Mouse (Mus musculus): ENCODE data around the gene Tmcc3. TPM values are rescaled to one million over a fixed set of nuclear protein-coding genes. Genes with fewer than 3 reads are reported as not detected.

Gene Tmcc3
- polyA plus RNA-seq, 1 experiment = not detected

DNA sequence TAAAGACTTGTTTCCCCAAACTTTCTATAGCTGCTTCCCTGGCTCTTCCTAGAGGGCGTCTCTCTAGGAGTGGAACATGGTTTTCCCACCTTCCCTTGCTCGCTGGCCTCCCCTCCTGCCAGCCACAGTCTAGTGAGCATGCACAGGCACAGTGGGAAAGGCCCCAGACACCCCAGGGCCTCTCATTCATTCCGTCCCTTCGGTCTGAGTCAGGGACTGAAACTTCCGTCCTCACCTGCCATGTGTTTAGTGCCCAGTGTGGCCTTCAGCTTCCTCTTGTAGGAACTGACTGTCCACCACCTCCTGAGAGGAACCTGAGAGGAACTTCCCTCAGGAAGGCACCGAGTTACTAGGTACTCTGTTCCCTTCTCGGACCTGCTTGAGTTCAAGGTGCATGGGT is 257.1 kb downstream of the Tmcc3 start:
- TF ChIP-seq POLR2A (IDR thresholded peaks at IDR 0.05; ENCODE audit: insufficient read depth, low read depth, low read length) (no peak), CTCF (IDR thresholded peaks at IDR 0.05; ENCODE audit: insufficient read depth, low read depth, low read length) (no peak)
- Histone ChIP-seq H3K27ac (ENCODE audit: insufficient read depth, low read depth, low read length) (no peak overlapping the region), H3K4me3 (ENCODE audit: insufficient read depth, low read depth, low read length) (no peak overlapping the region), H3K4me1 (ENCODE audit: control insufficient read depth, insufficient read depth, low read length) (peaks cover 23% of the 10 kb centered on the region)
- WGBS = 92% methylated on average over 7 of the region's 7 CpGs

DNA sequence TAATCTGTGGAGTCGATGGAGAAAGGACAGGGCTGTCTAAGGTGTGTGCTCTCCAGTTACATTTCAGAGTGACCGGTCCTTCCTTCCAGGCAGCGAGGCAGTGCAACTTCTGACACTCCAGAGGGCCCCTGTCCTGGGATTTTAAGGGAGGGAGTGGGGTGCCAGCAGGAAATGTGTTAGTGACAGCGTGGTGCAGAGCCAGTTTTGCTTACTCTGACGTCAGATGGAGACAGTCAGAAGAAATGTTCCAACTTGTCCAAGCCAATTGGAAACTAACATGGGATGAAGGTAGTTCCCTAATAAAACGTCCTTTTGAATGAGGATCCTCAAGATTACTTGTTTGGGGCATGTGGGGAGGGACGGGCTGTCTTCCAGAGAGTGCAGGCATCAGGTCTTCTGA is 258.0 kb downstream of the Tmcc3 start:
- Histone ChIP-seq H3K4me3 (ENCODE audit: insufficient read depth, low read depth, low read length) (no peak overlapping the region), H3K27ac (ENCODE audit: insufficient read depth, low read depth, low read length) (no peak overlapping the region), H3K4me1 (ENCODE audit: control insufficient read depth, insufficient read depth, low read length) (peaks cover 23% of the 10 kb centered on the region)
- TF ChIP-seq POLR2A (IDR thresholded peaks at IDR 0.05; ENCODE audit: insufficient read depth, low read depth, low read length) (no peak), CTCF (IDR thresholded peaks at IDR 0.05; ENCODE audit: insufficient read depth, low read depth, low read length) (no peak)
- WGBS = 67% methylated on average over 7 of the region's 7 CpGs

DNA sequence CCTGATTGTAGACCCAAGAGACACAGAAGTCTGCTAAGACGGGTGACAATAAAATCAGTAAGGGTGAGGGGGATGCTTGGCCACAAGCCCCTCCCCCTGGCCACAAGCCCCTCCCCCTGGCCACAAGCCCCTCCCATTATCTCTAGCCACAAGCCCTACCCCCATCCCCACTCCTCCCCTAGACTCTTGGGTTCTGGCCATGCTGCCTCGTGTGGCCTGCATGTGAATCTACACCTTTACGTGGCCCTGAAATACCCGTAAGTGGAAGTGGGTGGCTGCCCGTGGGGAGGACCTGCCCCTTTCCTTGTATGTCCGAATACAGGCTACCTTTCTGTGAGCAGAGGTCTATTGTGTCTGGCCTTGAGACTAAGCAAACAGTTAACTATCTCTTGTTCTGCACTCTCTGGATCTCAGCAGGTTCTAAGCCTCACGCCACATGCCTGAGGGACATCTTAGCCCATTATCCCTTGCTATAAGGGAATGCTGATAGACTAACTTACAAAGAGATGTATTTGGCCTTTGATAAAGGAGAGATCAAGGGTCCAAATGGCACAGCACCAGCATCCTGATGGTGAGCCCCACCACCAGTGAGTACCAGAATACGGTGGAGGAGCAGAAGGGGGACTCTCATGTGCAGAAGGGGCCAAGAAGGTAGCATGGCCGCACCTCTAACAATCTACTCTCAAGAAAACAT is 260.3 kb downstream of the Tmcc3 start:
- no peak overlapping the region for H3K4me3 ChIP-seq (ENCODE audit: insufficient read depth, low read depth, low read length)
- no peak overlapping the region for H3K27ac ChIP-seq (ENCODE audit: insufficient read depth, low read depth, low read length)
- 89% methylated on average over 9 of the region's 9 CpGs for whole genome bisulfite sequencing
- TF ChIP-seq CTCF (IDR thresholded peaks at IDR 0.05; ENCODE audit: insufficient read depth, low read depth, low read length) (no peak), POLR2A (IDR thresholded peaks at IDR 0.05; ENCODE audit: insufficient read depth, low read depth, low read length) (no peak)
- H3K4me1 ChIP-seq (ENCODE audit: control insufficient read depth, insufficient read depth, low read length) = peaks cover 24% of the 10 kb centered on the region

DNA sequence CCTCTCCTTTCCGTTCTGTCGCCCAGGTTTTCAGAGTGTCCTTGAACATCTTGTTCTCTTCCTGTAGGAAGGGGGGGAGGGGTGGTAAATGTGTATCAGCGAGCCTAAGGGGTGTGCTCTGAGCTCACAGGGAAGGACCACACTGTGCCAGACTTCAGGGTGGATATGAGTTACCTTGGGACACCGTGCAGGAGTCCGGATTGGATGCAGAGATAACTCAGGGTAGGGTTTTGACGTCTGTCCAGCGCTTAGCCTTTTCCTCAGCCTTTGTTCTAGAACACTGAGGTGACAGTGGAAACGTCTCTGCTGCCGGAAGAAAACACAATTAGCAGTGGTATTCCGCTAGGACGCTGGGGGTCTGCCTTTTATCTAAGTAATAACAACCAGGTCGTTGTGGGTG is 261.0 kb downstream of the Tmcc3 start:
- Histone ChIP-seq H3K27ac (ENCODE audit: insufficient read depth, low read depth, low read length) (no peak overlapping the region), H3K4me1 (ENCODE audit: control insufficient read depth, insufficient read depth, low read length) (peaks cover 24% of the 10 kb centered on the region), H3K4me3 (ENCODE audit: insufficient read depth, low read depth, low read length) (no peak overlapping the region)
- WGBS = 67% methylated on average over 12 of the region's 12 CpGs
- TF ChIP-seq POLR2A (IDR thresholded peaks at IDR 0.05; ENCODE audit: insufficient read depth, low read depth, low read length) (no peak), CTCF (IDR thresholded peaks at IDR 0.05; ENCODE audit: insufficient read depth, low read depth, low read length) (no peak)

DNA sequence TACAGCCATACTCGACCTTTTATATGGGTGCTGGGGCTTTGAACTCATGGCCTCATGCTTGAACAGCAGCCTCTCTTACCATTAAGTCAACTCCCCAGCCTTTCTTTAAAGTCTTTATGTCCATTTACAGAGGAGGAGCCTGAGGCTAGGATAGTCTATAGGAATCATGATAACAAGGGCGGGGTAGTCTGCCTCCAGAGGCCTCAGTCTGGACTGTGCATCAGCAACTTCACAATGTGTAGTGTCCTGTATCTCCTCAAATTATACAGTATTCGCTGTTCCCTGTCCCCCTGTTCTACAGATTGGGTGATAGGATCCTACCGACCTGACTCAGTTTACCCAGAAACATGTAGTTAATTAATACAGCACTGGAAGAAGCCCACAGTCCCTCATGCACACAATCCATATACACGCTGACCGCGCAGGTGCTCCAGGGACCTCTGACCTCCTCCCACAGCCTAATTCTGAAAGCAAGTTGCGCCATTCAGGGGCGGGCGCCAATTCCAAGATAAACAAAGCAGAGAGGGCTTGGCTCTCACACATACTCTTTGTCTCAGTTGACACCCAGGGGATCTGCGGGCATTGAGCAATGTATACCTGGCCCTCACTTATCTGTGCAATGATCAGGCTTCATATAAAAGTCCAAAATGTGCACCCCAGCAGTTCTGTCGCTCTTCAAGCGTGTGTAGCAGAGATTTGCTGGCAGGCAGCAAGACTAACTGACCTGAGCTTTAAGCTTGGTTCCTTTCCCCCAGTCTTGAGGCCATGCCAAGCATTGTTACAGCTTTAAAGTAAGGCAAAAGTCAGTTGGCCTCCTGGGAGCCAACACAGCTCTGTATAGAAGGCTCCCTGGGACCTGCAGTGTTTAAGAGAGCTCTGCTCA is 262.9 kb downstream of the Tmcc3 start:
- WGBS = 87% methylated on average over 13 of the region's 13 CpGs
- peaks cover 15% of the 10 kb centered on the region for H3K4me1 ChIP-seq (ENCODE audit: control insufficient read depth, insufficient read depth, low read length)
- no peak overlapping the region for H3K4me3 ChIP-seq (ENCODE audit: insufficient read depth, low read depth, low read length)
- TF ChIP-seq CTCF (IDR thresholded peaks at IDR 0.05; ENCODE audit: insufficient read depth, low read depth, low read length) = no peak
- TF ChIP-seq POLR2A (IDR thresholded peaks at IDR 0.05; ENCODE audit: insufficient read depth, low read depth, low read length) = no peak
- no peak overlapping the region for H3K27ac ChIP-seq (ENCODE audit: insufficient read depth, low read depth, low read length)

DNA sequence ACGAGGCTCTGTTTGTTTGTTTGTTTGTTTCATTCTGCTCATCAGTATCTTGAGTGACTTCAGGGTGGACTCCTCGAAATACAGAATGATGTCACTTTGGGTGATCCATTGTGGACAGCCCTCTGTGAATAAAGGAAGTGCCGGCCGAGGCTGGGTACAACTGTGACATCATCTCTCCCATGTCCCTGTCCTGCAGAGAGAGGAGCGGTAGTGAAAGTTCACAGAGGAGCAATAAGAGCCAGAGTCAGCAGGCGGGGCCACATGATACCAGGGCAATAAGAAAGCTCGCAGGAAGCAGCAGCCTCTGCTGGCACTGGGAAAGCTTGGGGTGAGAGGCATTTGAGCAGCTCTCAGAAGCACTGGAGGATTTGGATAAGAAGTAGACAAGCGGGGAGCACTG is 264.2 kb downstream of the Tmcc3 start:
- no peak overlapping the region for H3K27ac ChIP-seq (ENCODE audit: insufficient read depth, low read depth, low read length)
- no peak overlapping the region for H3K4me3 ChIP-seq (ENCODE audit: insufficient read depth, low read depth, low read length)
- 57% methylated on average over 8 of the region's 8 CpGs for WGBS
- H3K4me1 ChIP-seq (ENCODE audit: control insufficient read depth, insufficient read depth, low read length) = peaks cover 12% of the 10 kb centered on the region
- TF ChIP-seq CTCF (IDR thresholded peaks at IDR 0.05; ENCODE audit: insufficient read depth, low read depth, low read length) (no peak), POLR2A (IDR thresholded peaks at IDR 0.05; ENCODE audit: insufficient read depth, low read depth, low read length) (no peak)

DNA sequence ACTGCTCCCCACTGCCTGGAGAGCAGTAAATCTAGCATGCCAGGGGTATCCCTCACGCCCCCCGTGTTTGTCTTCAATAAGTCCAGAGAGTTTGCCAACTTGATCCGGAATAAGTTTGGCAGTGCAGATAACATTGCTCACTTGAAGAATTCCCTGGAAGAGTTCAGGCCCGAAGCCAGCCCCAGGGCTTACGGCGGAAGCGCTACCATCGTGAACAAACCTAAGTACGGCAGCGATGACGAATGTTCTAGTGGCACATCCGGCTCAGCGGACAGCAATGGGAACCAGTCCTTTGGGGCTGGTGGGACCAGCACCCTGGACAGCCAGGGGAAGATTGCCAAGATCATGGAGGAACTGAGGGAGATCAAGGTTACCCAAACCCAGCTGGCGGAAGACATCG is 267.1 kb downstream of the Tmcc3 start:
- 88% methylated on average over 15 of the region's 15 CpGs for WGBS
- H3K4me1 ChIP-seq (ENCODE audit: control insufficient read depth, insufficient read depth, low read length) = peaks cover 4% of the 10 kb centered on the region
- no peak overlapping the region for H3K27ac ChIP-seq (ENCODE audit: insufficient read depth, low read depth, low read length)
- TF ChIP-seq POLR2A (IDR thresholded peaks at IDR 0.05; ENCODE audit: insufficient read depth, low read depth, low read length) (no peak), CTCF (IDR thresholded peaks at IDR 0.05; ENCODE audit: insufficient read depth, low read depth, low read length) (no peak)
- H3K4me3 ChIP-seq (ENCODE audit: insufficient read depth, low read depth, low read length) = no peak overlapping the region

DNA sequence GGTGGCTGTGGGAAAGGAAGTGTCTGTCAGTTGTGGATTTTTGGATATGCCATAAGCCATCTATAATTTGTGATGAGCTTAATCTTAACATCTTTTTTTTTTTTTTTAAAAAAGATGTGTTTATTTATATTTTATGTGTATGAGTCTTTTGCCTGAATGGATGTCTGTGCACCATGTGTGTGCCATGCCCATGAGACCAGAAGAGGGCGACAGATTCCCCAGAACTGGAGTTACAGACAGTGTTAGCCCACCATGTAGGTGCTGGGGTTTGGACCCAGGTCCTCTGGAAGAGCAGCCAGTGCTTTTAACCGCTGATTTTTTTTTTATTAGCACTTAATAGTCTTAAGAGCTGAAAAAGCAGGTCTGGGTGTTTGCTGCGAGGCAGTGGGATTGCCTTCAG is 269.6 kb downstream of the Tmcc3 start:
- Histone ChIP-seq H3K4me1 (ENCODE audit: control insufficient read depth, insufficient read depth, low read length) (peaks cover 14% of the 10 kb centered on the region), H3K4me3 (ENCODE audit: insufficient read depth, low read depth, low read length) (no peak overlapping the region), H3K27ac (ENCODE audit: insufficient read depth, low read depth, low read length) (no peak overlapping the region)
- TF ChIP-seq CTCF (IDR thresholded peaks at IDR 0.05; ENCODE audit: insufficient read depth, low read depth, low read length) (no peak), POLR2A (IDR thresholded peaks at IDR 0.05; ENCODE audit: insufficient read depth, low read depth, low read length) (no peak)
- whole genome bisulfite sequencing = 93% methylated on average over 3 of the region's 3 CpGs

DNA sequence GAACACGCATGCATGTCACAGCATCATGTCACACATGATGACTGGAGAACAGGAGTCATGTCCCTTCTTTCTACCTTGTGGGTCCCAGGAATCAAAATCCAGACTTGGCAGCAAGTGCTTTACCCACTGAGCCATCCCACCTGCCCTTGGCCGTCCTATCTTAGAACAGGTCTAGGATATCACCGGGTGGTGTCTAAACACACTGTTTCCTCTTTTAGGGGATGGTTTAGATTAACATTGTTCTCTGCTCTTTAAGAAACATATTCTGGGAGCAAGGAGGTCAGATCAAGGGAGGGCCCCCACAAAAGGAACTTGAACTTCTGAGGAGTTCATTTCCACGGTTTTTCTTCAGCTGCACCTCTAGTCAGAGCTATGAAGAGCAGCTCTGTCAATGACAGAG is 272.0 kb downstream of the Tmcc3 start:
- peaks cover 17% of the 10 kb centered on the region for H3K4me1 ChIP-seq (ENCODE audit: control insufficient read depth, insufficient read depth, low read length)
- TF ChIP-seq POLR2A (IDR thresholded peaks at IDR 0.05; ENCODE audit: insufficient read depth, low read depth, low read length) = no peak
- no peak for TF ChIP-seq CTCF (IDR thresholded peaks at IDR 0.05; ENCODE audit: insufficient read depth, low read depth, low read length)
- H3K27ac ChIP-seq (ENCODE audit: insufficient read depth, low read depth, low read length) = no peak overlapping the region
- WGBS = 83% methylated on average over 4 of the region's 4 CpGs
- no peak overlapping the region for H3K4me3 ChIP-seq (ENCODE audit: insufficient read depth, low read depth, low read length)
